ENCODE assay signal across 26 mouse cellular contexts in genomic region chr3:25113107-25113506, GRCm38 (mm10). TPM values are rescaled to one million over a fixed set of nuclear protein-coding genes. Genes with fewer than 3 reads are reported as not detected.
"Had no signal": no experiment of that assay in that cellular context is flagged by ENCODE, and none has a peak within 500 bp of the region (broad histone marks: within the 10 kb centered on the region; RNA-seq: fewer than 3 reads in every experiment).

No protein-coding gene starts in this region.

- H3K4me1 ChIP-seq: heart, embryonic 10.5 days; heart, embryonic 12.5 days; hindbrain, embryonic 10.5 days; hindbrain, embryonic 12.5 days; intestine, embryonic 15.5 days; limb, embryonic 10.5 days; liver, embryonic 13.5 days; liver, embryonic 15.5 days had no signal

- H3K4me3 ChIP-seq: gastrocnemius, adult 2 months; heart, embryonic 10.5 days; heart, embryonic 12.5 days; hindbrain, embryonic 10.5 days; hindbrain, embryonic 12.5 days; intestine, embryonic 15.5 days; layer of hippocampus, adult 2 months; left cerebral cortex, adult 2 months; limb, embryonic 10.5 days; limb, embryonic 12.5 days; liver, embryonic 13.5 days; liver, embryonic 15.5 days had no signal

- ATAC-seq: hindbrain, embryonic 16.5 days; inflammation-experienced regulatory T-cells, adult 6 months; intestine, embryonic 15.5 days; intestine, postnatal 0 days; liver, postnatal 0 days had no signal

- H3K9ac ChIP-seq: heart, embryonic 12.5 days; hindbrain, embryonic 12.5 days; hindbrain, embryonic 14.5 days; intestine, embryonic 15.5 days; limb, embryonic 12.5 days; liver, embryonic 13.5 days; liver, embryonic 15.5 days; liver, postnatal 0 days had no signal

- H3K27me3 ChIP-seq: heart, embryonic 12.5 days; hindbrain, embryonic 12.5 days; intestine, embryonic 15.5 days; limb, embryonic 12.5 days; liver, embryonic 13.5 days; liver, embryonic 15.5 days had no signal

- H3K4me2 ChIP-seq: heart, embryonic 12.5 days; hindbrain, embryonic 12.5 days; hindbrain, embryonic 14.5 days; intestine, embryonic 15.5 days; limb, embryonic 12.5 days; liver, embryonic 11.5 days; liver, embryonic 13.5 days; liver, embryonic 15.5 days had no signal

- H3K9me3 ChIP-seq: heart, embryonic 10.5 days; heart, embryonic 12.5 days; hindbrain, embryonic 10.5 days; hindbrain, embryonic 12.5 days; intestine, embryonic 15.5 days; limb, embryonic 10.5 days; limb, embryonic 12.5 days; liver, embryonic 13.5 days; liver, embryonic 15.5 days had no signal

- H3K27ac ChIP-seq: gastrocnemius, adult 2 months; heart, embryonic 10.5 days; hindbrain, embryonic 10.5 days; hindbrain, embryonic 12.5 days; hindbrain, embryonic 14.5 days; intestine, embryonic 15.5 days; layer of hippocampus, adult 2 months; left cerebral cortex, adult 2 months; limb, embryonic 10.5 days; limb, embryonic 12.5 days; liver, embryonic 13.5 days; liver, embryonic 15.5 days had no signal

- DNase-seq: gastrocnemius, adult 2 months; gastrocnemius, postnatal 10 days; gastrocnemius, postnatal 25 days; heart, adult 18-20 months; heart, postnatal 10 days; heart, postnatal 4 days; kidney, adult 2 months; kidney, postnatal 14 days; liver; liver, embryonic 13.5 days; liver, postnatal 0 days had no signal

- H3K36me3 ChIP-seq: heart, embryonic 10.5 days; heart, embryonic 12.5 days; hindbrain, embryonic 10.5 days; hindbrain, embryonic 12.5 days; intestine, embryonic 15.5 days; limb, embryonic 10.5 days; limb, embryonic 12.5 days; liver, embryonic 13.5 days; liver, embryonic 15.5 days had no signal

RNA-seq across cellular contexts. Expression of gene Naaladl2, which starts 31.0 kb away (rescaled TPM):
- polyA plus RNA-seq: inflammation-experienced regulatory T-cells, adult 6 months had no signal
